Mouse (Mus musculus): ENCODE data around the gene Actb.

Gene Actb

DNA sequence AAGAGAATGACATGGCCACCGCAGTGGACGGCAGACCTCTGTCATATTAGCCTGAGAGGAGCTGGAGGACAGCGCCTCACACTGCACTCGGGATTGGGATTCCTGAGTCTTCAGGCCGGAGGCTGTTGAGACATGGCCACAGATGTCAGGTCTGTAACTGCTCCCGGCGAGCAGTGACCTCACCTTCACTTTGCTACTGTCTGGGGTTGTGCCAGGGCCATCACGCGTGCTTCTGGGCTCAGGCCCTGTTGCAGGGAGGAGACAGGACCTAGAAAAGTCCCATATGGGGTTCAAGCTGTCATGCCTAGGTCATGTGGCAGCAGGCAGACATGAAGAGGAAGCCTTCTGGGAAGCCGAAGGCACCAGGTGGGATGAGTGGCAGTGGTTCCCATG is 31.0 kb downstream of the Actb start:
- DNase-seq = no peak

DNA sequence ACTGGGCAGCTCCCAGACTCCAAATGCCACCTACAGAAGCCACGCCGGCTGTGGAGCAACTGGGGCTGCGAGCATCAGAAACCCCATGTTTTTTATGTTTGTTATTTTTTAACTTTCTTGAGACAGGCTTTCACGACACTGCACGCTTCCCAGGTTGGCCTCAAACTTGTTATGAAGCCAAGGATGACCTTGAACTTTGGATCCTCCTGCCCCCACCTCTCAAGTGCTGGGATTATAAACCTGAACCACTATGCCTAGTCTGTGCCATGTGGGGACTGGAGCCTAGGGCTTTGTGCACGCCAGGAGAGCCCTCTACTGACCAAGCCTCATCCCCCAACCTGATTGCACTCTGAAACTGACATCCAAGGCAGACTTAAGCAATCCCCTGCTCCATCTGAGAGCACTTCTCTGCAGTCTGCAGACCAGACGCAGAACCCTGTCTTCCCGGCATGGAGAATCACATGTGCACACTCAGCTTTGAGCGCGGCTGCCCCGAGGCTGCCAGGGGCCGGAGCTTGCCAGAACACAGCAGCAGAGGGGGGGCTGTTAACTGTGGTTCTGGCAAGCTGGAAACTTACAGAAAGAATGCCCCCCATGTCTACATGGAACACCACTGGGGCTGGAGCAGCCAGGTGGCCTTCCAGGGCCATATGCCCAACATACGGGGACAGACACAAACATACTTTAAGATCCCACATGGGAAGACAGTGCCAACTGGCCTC is 31.6 kb downstream of the Actb start:
- DNase-seq = no peak

DNA sequence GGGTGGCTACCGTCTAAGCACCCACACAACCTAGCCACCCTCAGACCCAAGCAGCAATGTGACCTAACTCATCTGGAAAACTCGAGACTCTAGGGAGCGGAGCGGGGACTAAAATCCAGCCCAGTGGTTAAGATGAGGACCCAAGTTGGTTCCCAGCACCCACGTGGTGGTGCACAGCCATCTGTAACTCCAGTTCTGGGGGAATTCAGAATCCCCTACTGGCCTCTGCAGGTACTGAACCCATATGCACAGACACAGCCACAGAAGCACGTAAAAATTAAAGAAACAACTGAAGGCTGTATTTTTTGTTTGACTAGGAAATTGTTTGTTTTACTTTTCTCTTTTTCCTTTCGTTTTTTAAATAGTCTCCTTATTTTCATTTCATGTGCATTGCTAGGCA is 32.8 kb downstream of the Actb start:
- no peak for DNase-seq

DNA sequence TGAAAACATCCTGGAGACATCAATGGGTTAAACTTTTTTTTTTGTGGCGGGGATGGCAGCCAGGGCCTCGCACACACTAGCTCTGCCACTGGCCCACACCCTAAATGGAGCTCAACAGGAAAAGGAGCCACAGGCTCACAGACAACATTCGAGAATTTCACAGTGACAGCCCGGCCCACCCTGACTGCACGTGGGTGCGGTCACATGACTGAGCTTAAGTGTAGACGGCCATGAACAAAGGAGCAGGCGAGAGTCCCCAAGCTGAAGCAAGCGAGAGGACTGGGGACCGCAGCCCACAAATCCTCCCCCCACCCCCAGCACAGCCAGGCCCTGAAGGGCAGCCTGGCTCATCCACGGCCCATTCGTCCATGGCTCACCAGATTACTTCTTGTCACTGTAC is 34.8 kb downstream of the Actb start:
- DNase-seq = no peak

DNA sequence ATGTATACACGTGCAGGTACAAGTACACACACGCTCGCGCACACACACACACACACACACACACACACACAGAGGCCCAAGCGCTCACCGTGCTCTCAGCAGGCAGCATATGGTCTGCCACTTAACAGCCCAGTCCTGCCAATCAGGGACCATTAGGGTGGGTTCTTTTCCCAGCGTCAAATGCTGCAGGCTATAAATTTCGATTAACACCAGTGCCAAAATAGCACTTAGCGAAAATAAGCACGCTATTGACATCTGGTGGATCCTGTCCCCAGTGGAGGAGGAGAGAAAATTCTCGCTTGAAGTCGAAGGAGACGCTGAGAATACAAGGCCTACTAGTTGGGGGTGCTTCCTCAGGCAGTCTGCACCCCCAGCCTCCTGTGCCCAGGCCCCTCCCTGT is 37.1 kb downstream of the Actb start:
- no peak for DNase-seq

DNA sequence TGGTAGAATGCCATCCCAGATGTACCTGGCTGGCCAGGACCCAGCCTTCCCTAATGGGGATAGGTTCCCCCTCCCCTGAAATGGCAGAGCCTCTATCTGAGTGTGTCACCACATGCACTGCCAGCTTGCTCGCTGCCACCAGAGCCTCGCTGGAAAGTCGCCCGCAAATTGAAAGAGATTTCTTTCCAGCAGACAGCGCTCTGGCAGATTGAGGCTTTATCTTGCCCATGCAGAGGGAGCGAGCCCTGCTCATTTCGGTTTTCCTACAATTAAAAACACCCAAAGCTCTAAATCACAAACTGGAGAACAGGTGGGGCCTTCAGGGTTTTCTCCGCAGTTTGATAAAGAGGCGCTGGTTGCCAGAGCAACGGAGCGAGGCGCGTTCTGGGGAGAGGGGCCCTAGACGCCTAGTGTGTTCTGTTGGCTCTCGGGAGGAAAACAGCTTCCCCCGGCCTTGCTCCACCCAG is 48.8 kb downstream of the Actb start:
- no peak for DNase-seq

DNA sequence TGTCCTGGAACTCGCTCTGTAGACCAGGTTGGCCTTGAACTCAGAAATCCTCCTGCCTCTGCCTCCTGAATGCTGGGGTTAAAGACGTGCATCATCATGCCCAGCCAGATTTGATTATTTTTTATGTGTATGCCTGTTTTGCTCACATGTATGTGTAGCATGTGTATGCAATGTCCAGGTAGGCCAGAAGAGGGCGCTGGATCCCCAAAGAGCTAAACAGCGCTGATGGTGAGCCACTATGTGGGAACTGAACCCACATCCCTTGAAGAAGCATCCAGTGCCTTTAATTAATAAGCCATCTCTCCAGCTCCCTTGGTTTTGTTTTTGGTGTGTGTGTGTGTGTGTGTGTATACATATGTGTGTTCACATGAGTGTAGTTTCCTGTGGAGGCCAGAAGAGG is 50.1 kb downstream of the Actb start:
- DNase-seq = no peak

DNA sequence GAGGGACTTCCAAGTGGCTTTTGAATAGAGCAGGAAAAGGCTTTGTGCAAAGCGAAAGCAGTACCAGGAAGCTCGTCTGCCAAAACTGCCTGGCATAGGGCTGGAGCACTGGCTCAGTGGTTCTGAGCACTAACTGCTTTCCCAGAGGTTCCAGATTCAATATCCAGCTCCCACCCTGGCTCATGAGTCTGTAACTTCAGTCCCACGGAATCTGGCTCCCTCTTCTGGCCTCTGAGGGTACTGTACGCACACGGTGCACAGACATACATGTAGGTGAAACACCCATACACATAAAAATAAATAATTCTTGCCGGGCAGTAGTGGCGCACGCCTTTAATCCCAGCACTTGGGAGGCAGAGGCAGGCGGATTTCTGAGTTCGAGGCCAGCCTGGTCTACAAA is 51.7 kb downstream of the Actb start:
- peak; percentile 68 for DNase-seq

DNA sequence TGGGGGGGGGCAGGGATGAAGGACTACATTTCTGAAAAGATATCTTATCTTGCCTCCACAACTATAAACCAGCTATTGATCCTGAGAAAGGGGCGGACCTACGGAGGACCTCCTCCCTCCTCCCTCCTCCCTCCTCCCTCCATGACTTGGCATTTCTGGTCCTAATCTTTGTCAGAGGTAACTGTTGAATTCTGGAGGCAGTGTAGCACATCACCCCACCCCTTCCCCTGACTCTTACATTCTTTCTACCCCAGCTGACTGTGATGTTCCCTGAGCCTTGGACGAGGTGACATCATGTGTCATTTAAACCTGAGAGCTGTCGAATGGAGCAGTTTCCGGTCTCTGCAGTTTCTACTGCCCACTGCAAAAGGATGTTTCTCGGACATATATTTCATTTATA is 53.0 kb downstream of the Actb start:
- DNase-seq = no peak

Data from kidney, postnatal 10 days (tissue).